Mouse (Mus musculus) small intestine, adult 2 months (tissue): Measurements from ENCODE around the gene Pfkfb3. TPM values are rescaled to one million over a fixed set of nuclear protein-coding genes. Genes with fewer than 3 reads are reported as not detected.
A peak's percentile ranks its signal among the peaks of the same experiment; 100 is the strongest.

Source experiments
- H3K27ac ChIP-seq: fragments of 200-500 bp; 2 replicates; pipeline ENCODE4 v1.5.1; 2012; ENCODE audit warnings: low read depth, low read length, control low read depth, inconsistent platforms; ENCODE audit not compliant: insufficient read depth
- H3K27me3 ChIP-seq: fragments of 200-500 bp; 2 replicates; pipeline ENCODE4 v1.6.1; 2012; ENCODE audit warnings: mild to moderate bottlenecking, moderate library complexity, low read length, inconsistent platforms; ENCODE audit not compliant: control insufficient read depth, insufficient read depth
- H3K36me3 ChIP-seq: fragments of 200-500 bp; 2 replicates; pipeline ENCODE4 v1.6.1; 2012; ENCODE audit warnings: mild to moderate bottlenecking, low read length, control low read depth, inconsistent platforms; ENCODE audit not compliant: control insufficient read depth, insufficient read depth
- H3K4me1 ChIP-seq: fragments of 200-500 bp; 2 replicates; pipeline ENCODE4 v1.6.1; 2012; ENCODE audit warnings: low read length, inconsistent platforms, mixed read lengths; ENCODE audit not compliant: control insufficient read depth, insufficient read depth, insufficient read length
- H3K4me3 ChIP-seq: fragments of 200-500 bp; 2 replicates; pipeline ENCODE4 v1.5.1; 2012; ENCODE audit warnings: low read depth, mild to moderate bottlenecking, control low read depth, inconsistent platforms, low read length, moderate library complexity
- CTCF ChIP-seq: fragments of 200-500 bp; IDR thresholded peaks from 2 replicates; pipeline ENCODE4 v1.5.1; 2012; ENCODE audit warnings: low read depth, mild to moderate bottlenecking, control low read depth, inconsistent platforms, low read length, moderate library complexity, mixed read lengths; ENCODE audit not compliant: insufficient replicate concordance, insufficient read length; ENCODE audit errors: extremely low read depth
- POLR2A ChIP-seq: fragments of 200-500 bp; IDR thresholded peaks from 2 replicates; pipeline ENCODE4 v1.6.1; 2012; ENCODE audit warnings: low read depth, mild to moderate bottlenecking, control low read depth, inconsistent platforms, low read length, moderate library complexity
- WGBS: fragments of 180-500 bp; shearing (Covaris S2); methylation state at CpG from one replicate; pipeline ENCODE4 v1.1.7; 2018; 5-methylcytosine and 5-hydroxymethylcytosine counted together
- polyA plus RNA-seq: library from polyadenylated mRNA; depleted of rRNA; stranded (reverse); fragments of >200 nt; gene quantifications from 2 replicates; pipeline ENCODE4 v1.2.3, GENCODE M21; 2012

Pfkfb3 gene
- polyA plus RNA-seq, 1 experiment: 15.5 TPM

DNA sequence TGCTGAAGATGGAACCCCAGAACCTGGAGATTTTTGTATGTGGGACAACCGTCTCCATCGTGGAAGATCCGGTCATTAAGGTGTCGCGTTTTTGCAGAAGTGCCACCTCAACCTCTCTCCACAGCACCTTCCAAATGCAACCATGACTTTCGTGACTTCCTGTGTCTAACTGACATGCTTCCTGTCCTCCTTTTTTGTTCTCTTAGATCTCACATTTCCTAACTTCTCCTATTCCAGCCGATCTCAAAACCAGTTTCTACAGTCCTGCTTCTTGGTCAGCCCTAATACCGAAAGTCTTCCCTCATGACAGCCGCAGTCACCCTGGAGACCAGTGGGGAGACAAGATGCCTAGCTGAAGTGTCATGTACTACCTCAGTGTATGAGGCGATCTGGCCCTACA is 5.4 kb downstream of the Pfkfb3 start:
- Histone ChIP-seq H3K27ac (no peak overlapping the region), H3K36me3 (no peaks in the 10 kb centered on the region), H3K4me3 (no peak overlapping the region), H3K4me1 (peaks cover 18% of the 10 kb centered on the region; the same call in 1 of the 2 replicates), H3K27me3 (no peaks in the 10 kb centered on the region)
- 82% methylated on average over 10 of the region's 10 CpGs for whole genome bisulfite sequencing
- TF ChIP-seq POLR2A: no peak
- TF ChIP-seq CTCF: no peak

DNA sequence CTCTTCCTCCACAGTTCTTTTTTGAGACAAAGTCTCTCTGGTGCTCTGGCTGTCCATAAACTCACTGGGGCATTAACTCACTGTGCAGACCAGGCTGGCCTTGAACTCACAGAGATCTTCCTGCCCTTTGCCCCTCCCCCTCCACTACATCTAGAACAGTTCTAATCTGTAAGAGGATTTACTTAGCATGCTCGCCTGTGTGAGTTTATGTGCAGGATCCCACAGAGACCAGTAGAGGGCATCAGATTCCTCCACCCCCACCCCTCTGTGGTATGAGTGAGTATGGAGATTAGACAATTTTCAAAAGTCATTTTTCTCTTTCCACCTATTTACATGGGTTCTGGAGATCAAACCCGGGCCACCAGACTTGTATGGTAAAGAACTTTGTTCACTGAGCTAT is 6.3 kb downstream of the Pfkfb3 start:
- Histone ChIP-seq H3K27me3 (no peaks in the 10 kb centered on the region), H3K36me3 (no peaks in the 10 kb centered on the region), H3K4me3 (no peak overlapping the region), H3K4me1 (peaks cover 16% of the 10 kb centered on the region; the same call in 1 of the 2 replicates), H3K27ac (no peak overlapping the region)
- TF ChIP-seq POLR2A: no peak
- TF ChIP-seq CTCF: peak; percentile 34; the same call in 1 of the 2 replicates
- 61% methylated on average over 2 of the region's 2 CpGs for WGBS

DNA sequence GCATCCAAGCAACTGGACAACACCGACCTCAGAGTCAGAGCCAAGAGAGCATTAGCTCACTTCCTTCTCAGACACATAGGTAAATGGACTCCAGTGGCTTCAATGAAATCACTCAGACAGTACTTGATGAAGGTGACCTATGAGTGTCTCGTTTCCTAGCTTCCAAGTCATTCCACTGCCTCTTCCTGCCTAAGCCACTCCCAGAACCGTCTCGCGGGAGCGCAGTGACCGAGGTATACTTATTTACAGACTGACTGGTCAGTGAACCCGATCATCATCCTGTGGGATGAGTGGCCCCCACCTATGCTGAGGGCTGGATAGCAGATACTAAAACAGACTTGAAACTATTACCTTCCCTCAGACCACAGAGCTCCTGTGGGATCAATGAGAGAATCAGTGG is 7.8 kb downstream of the Pfkfb3 start:
- no peak overlapping the region for H3K27ac ChIP-seq
- H3K4me3 ChIP-seq: no peak overlapping the region
- 80% methylated on average over 8 of the region's 8 CpGs for WGBS
- H3K27me3 ChIP-seq: no peaks in the 10 kb centered on the region
- H3K36me3 ChIP-seq: no peaks in the 10 kb centered on the region
- TF ChIP-seq POLR2A (no peak), CTCF (no peak)
- H3K4me1 ChIP-seq: peaks cover 12% of the 10 kb centered on the region; the same call in 1 of the 2 replicates

DNA sequence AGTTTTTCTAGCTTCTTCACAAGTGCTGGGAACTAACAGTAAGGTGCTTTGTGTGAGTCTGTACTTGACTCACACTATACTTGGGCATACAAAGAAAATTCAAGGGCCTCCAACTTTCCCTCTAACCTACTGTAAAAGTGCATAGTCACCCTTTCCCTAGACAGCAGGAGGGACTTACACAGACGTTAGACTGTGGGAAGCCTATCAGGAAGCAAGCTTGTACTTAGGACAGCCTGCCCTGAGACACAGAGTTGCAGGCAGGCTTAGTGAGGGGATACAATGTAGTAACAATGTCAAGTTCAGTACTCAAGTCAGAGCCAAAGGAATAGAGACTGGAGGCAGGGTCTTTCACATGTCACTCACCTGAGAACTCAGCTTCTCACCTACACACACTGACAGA is 8.5 kb downstream of the Pfkfb3 start:
- WGBS: 20% methylated on average over 1 of the region's 1 CpGs
- Histone ChIP-seq H3K4me1 (peaks cover 12% of the 10 kb centered on the region; the same call in 1 of the 2 replicates), H3K4me3 (no peak overlapping the region), H3K36me3 (no peaks in the 10 kb centered on the region), H3K27me3 (no peaks in the 10 kb centered on the region), H3K27ac (no peak overlapping the region)
- TF ChIP-seq POLR2A (no peak), CTCF (no peak)

GRCm38 (mm10) chr2:11544342-11544741 is 9.5 kb downstream of the Pfkfb3 start:
- Histone ChIP-seq H3K36me3 (no peaks in the 10 kb centered on the region), H3K4me3 (no peak overlapping the region), H3K4me1 (peaks cover 9% of the 10 kb centered on the region; the same call in 1 of the 2 replicates), H3K27ac (peak overlapping the region; percentile 35; the same call in 1 of the 2 replicates), H3K27me3 (no peaks in the 10 kb centered on the region)
- TF ChIP-seq POLR2A (no peak), CTCF (no peak)
- 53% methylated on average over 5 of the region's 5 CpGs for WGBS

DNA sequence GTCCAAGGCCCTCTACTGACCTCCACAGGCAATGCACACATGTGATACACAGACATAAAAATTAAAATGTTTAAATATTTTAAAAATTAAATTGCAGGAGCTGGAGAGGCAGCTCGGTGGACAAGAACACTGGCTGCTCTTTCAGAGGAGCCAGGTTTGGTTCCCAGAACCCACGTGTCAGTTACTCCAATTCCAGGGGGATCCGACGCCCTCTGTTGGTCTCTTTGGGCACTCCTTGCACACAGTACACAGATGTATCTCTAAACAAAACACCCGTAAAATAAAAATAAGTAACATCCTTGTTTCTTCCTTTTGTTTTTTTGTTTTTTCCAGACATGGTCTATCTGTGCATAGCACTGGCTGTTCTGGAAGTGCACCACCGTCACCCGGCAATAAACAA is 10.7 kb downstream of the Pfkfb3 start:
- H3K27me3 ChIP-seq: no peaks in the 10 kb centered on the region
- H3K36me3 ChIP-seq: no peaks in the 10 kb centered on the region
- TF ChIP-seq CTCF: no peak
- no peak overlapping the region for H3K27ac ChIP-seq
- H3K4me3 ChIP-seq: no peak overlapping the region
- 72% methylated on average over 7 of the region's 7 CpGs for WGBS
- H3K4me1 ChIP-seq: peaks cover 9% of the 10 kb centered on the region; the same call in 1 of the 2 replicates

DNA sequence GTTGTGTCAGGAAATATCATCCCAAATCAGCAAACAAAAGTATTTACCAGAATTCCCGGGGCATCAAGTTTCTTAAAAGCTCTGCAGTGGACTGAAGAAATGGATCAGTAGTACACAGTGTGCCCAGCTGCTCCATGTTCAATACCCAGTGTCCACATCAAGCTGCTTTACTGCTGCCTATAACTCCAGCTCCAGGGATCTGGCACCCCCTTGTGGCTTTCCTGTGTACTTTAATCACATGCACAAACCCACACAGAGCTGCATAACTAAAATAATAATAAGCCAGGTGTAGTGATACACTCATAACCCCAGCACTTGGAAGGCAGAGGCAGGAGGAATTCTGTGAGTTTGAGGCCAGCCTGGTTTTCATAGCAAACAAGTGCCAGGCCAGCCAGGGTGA is 11.2 kb downstream of the Pfkfb3 start:
- Histone ChIP-seq H3K27ac (no peak overlapping the region), H3K27me3 (no peaks in the 10 kb centered on the region), H3K36me3 (no peaks in the 10 kb centered on the region), H3K4me3 (no peak overlapping the region), H3K4me1 (peaks cover 9% of the 10 kb centered on the region; the same call in 1 of the 2 replicates)
- peak; percentile 73; the same call in 1 of the 2 replicates for TF ChIP-seq CTCF
- TF ChIP-seq POLR2A: no peak
- 55% methylated on average over 1 of the region's 1 CpGs for WGBS
